Mouse (Mus musculus): ENCODE data around the gene Ccdc138.
"Not testable (repeated sequence)": the region's sequence is repeated elsewhere in the genome, so short reads cannot be mapped to it uniquely, and the experiment has no call there.

Gene Ccdc138

DNA sequence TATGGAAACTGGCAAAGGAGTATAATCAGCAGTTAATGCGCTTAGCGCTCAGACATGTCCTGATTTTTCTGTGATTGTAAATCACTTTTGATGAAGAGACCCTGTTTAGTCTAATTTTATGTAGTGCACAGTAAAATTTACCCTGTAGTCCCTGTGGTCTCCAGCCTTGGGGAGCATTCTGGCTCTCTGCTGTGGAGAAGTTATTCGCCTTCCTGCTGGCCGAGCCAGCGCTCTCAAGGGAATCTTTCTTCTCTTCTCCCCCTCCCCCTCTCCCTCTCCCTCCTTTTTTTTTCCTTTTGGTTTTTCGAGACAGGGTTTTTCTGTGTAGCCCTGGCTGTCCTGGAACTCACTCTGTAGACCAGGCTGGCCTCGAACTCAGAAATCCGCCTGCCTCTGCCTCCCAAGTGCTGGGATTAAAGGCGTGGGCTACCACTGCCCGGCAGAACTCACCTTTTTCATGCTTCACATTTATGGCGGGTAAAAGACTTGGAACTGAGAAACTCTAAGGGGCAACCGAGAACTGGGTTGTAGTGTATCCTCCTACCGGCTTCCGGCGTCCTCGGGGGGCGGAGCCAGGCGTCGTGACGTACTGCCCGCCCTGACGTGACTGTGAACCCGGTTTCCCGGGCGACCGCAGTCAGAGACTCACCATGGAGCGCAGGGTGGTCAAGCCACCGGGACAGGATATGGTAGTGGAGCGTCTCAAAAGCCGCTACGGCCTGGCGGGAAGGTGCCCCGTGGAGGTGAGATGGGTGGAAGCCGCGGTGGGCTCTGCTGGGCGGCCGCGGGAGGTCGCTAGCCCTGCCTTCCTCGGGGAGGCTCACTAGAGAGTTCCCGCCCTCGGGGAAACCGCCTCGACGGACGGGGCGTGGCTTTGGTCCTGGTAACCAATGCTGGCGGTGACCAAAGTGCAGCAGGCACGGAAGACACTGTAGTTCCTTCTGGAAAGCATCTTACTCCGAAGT lies at the start of gene Ccdc138:
Gene Ccdc138 (plus strand): TSS at position 629 of the 965 bp plus-strand sequence.
- peak; percentile 94 for DNase-seq (ENCODE audit: low read depth)

DNA sequence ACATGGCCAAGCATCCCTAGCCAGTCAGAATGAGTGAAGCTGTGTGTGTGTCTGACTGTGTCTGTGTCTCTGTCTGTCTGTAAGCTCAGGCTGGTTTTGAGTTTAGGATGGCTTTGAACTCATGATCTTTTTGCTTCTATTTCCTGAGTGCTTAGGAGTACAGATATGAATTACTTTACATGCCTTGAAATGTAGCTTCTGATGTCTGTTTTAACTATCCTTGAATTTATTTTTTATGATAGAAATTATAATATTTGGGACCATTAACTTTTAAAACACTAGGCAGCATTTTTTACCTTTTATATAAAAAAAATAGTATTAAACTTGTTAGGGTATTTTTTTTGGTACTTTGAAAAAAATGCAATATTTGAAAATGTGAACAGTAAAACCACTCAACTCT lies 46.2 kb upstream of the Ccdc138 start:
- DNase-seq (ENCODE audit: low read depth): no peak

DNA sequence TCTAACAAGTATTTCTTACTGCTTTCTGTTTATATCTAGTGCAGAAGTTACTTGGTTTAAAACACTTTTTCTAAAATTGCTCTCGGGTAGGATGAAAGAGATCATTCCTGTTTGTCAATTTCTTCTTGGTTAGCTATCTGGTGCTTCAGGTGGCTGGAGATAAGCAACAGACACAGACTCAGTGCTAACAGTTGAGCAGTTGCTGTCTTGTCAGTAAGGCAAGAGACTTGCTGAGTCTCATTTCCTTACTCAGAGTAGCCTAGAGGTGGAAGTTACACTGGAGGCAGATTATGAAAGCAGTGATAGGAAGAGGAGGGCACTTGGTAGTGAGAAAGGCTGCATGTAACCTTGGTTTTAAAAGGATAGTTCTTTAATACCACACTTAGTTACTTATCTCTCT lies 45.6 kb upstream of the Ccdc138 start:
- no peak for DNase-seq (ENCODE audit: low read depth)

GRCm38 (mm10) chr10:58459896-58460295 lies 37.9 kb upstream of the Ccdc138 start:
- no peak for DNase-seq (ENCODE audit: low read depth)

- no peak for DNase-seq (ENCODE audit: low read depth)
These were observed 20.5 kb upstream of the Ccdc138 start for GRCm38 (mm10) chr10:58477086-58477755.

DNA sequence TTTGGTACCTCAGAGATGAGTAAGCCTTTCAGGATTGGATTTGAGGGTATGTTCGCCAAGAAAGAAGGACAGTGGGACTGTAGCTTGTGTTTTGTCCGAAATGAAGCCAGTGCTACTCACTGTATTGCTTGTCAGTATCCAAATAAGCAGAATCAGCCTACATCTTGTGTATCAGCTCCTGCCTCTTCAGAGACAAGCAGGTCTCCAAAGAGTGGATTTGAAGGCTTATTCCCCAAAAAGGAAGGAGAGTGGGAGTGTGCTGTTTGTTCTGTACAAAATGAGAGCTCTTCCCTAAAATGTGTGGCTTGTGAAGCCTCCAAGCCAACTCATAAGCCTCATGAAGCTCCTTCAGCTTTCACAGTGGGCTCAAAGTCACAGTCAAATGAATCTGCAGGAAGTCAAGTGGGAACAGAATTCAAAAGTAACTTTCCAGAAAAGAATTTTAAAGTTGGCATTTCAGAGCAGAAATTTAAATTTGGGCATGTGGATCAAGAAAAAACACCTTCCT lies 19.6 kb upstream of the Ccdc138 start:
- no peak for DNase-seq (ENCODE audit: low read depth)

DNA sequence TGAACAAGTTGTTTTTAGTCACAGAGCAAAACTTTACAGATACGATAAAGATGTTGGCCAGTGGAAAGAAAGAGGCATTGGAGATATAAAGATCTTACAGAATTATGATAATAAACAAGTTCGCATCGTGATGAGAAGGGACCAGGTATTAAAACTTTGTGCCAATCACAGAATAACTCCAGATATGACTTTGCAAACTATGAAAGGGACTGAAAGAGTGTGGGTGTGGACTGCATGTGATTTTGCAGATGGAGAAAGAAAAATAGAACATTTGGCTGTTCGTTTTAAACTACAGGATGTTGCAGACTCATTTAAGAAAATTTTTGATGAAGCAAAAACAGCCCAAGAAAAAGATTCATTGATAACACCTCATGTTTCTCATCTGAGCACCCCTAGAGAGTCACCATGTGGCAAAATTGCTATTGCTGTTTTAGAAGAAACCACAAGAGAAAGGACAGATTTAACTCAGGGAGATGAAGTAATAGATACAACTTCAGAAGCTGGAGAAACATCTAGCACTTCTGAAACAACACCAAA lies 17.7 kb upstream of the Ccdc138 start:
- DNase-seq (ENCODE audit: low read depth): no peak

DNA sequence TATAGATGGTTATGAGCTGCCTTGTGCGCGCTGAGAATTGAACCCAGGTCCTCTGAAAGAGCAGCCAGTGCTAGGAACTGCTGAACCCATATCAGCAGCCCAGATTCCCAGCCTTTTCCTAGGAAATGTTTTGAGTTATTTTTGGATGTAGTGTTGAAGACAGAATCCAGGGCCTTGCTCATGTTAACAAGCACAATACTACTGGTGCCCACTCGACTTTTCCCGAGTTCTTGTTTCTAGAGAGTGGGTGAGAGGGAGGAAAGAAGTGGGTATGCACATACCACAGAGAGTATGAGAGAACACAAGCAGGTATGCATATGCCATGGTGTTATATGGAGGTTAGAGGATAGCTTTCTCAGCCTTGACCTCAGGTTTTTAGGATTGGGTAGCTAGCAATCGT lies 6.7 kb upstream of the Ccdc138 start:
- DNase-seq (ENCODE audit: low read depth): no peak

DNA sequence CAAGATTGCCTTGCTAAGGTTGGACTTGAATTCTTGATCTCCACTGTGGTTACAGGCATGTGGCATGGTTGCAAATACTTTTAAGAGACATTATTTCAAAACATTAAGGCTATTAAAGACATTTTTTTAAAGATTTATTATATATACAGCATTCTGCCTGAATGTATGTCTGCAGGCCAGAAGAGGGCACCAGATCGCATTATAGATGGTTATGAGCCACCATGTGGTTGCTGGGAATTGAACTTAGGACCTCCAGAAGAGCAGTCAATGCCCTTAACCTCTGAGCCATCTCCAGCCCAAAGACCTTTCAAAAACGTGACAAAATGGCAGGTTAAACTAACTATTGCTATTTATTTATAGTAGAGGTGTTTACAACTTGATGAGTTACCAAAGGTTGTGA lies 2.1 kb upstream of the Ccdc138 start:
- DNase-seq (ENCODE audit: low read depth): peak; percentile 13

DNA sequence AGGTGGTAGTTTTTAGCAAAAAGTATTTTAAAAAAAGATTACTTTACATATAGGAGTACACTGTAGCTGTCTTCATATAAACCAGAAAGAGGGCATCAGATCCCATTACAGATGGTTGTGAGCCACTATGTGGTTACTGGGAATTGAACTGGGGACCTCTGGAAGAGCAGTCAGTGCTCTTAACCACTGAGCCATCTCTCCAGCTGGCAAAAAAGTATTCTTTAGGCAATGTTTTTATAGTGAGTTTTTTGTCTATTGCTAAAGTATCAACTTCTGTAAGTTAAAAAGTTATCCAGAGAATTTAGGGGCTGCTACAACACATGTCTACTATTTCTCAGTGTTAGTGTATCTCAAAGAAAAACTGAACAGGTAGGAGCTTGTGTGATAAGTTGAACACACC lies 1.0 kb upstream of the Ccdc138 start:
- DNase-seq (ENCODE audit: low read depth): peak; percentile 9

GRCm38 (mm10) chr10:58498516-58498915 lies 768 bp downstream of the Ccdc138 start:
- peak; percentile 9 for DNase-seq (ENCODE audit: low read depth)

- DNase-seq (ENCODE audit: low read depth): no peak
These were observed 31.6 kb downstream of the Ccdc138 start for GRCm38 (mm10) chr10:58529358-58529757.

- no peak for DNase-seq (ENCODE audit: low read depth)
These were observed 33.4 kb downstream of the Ccdc138 start for GRCm38 (mm10) chr10:58530896-58531790.

- no peak for DNase-seq (ENCODE audit: low read depth)
These were observed 34.4 kb downstream of the Ccdc138 start for GRCm38 (mm10) chr10:58532177-58532576.

GRCm38 (mm10) chr10:58536276-58536675 lies 38.5 kb downstream of the Ccdc138 start:
- not testable (repeated sequence) for DNase-seq (ENCODE audit: low read depth)

GRCm38 (mm10) chr10:58540613-58541012 lies 42.9 kb downstream of the Ccdc138 start:
- peak; percentile 7 for DNase-seq (ENCODE audit: low read depth)

GRCm38 (mm10) chr10:58548739-58549138 lies 51.0 kb downstream of the Ccdc138 start:
- DNase-seq (ENCODE audit: low read depth): peak; percentile 8

DNA sequence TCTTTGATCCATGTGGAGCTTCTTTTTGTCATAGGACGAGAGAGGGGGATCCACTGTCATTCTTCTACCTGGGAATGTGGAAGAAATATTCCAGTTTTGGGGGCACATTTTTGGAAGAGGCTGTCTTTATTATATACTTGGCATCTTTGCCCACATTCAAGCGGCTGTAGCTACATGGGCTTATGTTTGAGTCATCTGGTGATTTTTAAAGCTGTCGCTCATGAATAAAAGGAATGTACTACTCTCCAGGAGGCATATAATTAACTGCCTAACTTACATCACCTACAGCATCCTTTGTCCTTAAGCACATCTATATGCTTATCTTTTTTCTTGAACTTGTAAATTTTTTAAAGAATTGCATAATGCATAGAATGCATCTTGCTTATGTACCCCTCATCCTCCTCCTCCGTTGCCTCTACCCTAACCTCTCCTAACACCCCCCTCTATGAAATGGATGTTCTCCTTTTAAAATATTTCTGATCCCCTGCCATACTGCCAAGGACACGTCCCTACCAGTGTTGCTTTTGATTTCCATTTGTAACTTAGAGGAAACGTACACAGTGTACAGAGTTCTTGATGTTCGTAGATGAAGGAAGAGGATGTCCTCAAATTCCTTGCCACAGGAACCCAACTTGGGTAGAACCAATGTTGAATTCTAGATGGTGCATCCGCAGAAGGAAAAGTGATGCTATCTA lies 57.1 kb downstream of the Ccdc138 start:
- no peak for DNase-seq (ENCODE audit: low read depth)

- DNase-seq (ENCODE audit: low read depth): peak; percentile 58
These were observed 61.4 kb downstream of the Ccdc138 start for GRCm38 (mm10) chr10:58559098-58559497.

GRCm38 (mm10) chr10:58559901-58560300 lies 62.2 kb downstream of the Ccdc138 start:
- DNase-seq (ENCODE audit: low read depth): peak; percentile 84

DNA sequence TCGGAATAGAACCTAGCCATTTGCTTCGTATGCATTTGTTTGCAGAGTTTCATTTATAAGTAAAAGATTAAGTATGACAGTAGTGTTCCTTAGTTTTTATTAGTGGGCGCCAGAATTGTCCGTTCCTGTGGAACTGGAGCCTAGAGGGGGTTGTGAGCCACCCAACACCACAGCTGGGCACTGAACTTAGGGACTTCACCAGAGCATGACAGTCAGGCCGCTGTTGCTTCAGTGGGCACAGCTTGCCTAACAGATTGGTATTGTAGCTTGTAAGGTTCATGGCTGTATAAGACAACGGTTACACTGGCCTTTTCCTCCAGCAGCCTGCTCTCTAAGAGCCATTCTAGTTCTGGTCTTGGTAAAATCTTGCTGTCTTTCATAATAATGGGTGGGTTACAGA lies 62.8 kb downstream of the Ccdc138 start:
- DNase-seq (ENCODE audit: low read depth): no peak

Measured in NIH3T3 (cell line).